Mouse (Mus musculus) adrenal gland, adult 8-10 months (tissue): ENCODE data around the gene Chit1. TPM values are rescaled to one million over a fixed set of nuclear protein-coding genes. Genes with fewer than 3 reads are reported as not detected.

Experiments used
- DNase-seq: peaks from one replicate; pipeline ENCODE4 v3.0.0; 2022
- total RNA-seq, 4 experiments: library from RNA; stranded (reverse); gene quantifications; 2 replicates each; pipeline ENCODE4 v1.2.4; 2022

The Chit1 gene
- total RNA-seq, 4 experiments from 2014 or later: 0.28 TPM; not detected in 3

- DNase-seq: no peak
Measured at GRCm38 (mm10) chr1:134099516-134100235, 11.4 kb upstream of the Chit1 start.

GRCm38 (mm10) chr1:134100401-134100800 lies 10.6 kb upstream of the Chit1 start:
- DNase-seq: peak; percentile 14

GRCm38 (mm10) chr1:134100928-134101327 lies 10.1 kb upstream of the Chit1 start:
- DNase-seq: no peak

GRCm38 (mm10) chr1:134101593-134101992 lies 9.4 kb upstream of the Chit1 start:
- no peak for DNase-seq

- DNase-seq: no peak
Measured at GRCm38 (mm10) chr1:134103861-134104260, 7.2 kb upstream of the Chit1 start.

GRCm38 (mm10) chr1:134105043-134105763 lies 5.8 kb upstream of the Chit1 start:
- DNase-seq: no peak

GRCm38 (mm10) chr1:134105764-134106430 lies 5.1 kb upstream of the Chit1 start:
- no peak for DNase-seq

- DNase-seq: no peak
Measured at GRCm38 (mm10) chr1:134106719-134107118, 4.3 kb upstream of the Chit1 start.

GRCm38 (mm10) chr1:134107777-134108176 lies 3.3 kb upstream of the Chit1 start:
- no peak for DNase-seq

GRCm38 (mm10) chr1:134110015-134110414 lies 1.0 kb upstream of the Chit1 start:
- DNase-seq: no peak

- no peak for DNase-seq
Measured at GRCm38 (mm10) chr1:134110449-134110848, 593 bp upstream of the Chit1 start.

- DNase-seq: no peak
Measured at GRCm38 (mm10) chr1:134113560-134113959, 2.5 kb downstream of the Chit1 start.

GRCm38 (mm10) chr1:134114018-134114417 lies 3.0 kb downstream of the Chit1 start:
- no peak for DNase-seq

- DNase-seq: no peak
Measured at GRCm38 (mm10) chr1:134114730-134115129, 3.7 kb downstream of the Chit1 start.

GRCm38 (mm10) chr1:134115424-134115823 lies 4.4 kb downstream of the Chit1 start:
- no peak for DNase-seq

GRCm38 (mm10) chr1:134117110-134117509 lies 6.1 kb downstream of the Chit1 start:
- no peak for DNase-seq

GRCm38 (mm10) chr1:134120179-134120578 lies 9.1 kb downstream of the Chit1 start:
- DNase-seq: peak; percentile 59

- DNase-seq: no peak
Measured at GRCm38 (mm10) chr1:134122195-134122594, 11.2 kb downstream of the Chit1 start.

- no peak for DNase-seq
Measured at GRCm38 (mm10) chr1:134133316-134133715, 22.3 kb downstream of the Chit1 start.

GRCm38 (mm10) chr1:134136351-134136750 lies 25.3 kb downstream of the Chit1 start:
- DNase-seq: no peak

- DNase-seq: no peak
Measured at GRCm38 (mm10) chr1:134138424-134138823, 27.4 kb downstream of the Chit1 start.

GRCm38 (mm10) chr1:134142363-134142794 lies 31.3 kb downstream of the Chit1 start:
- no peak for DNase-seq

GRCm38 (mm10) chr1:134146066-134146465 lies 35.0 kb downstream of the Chit1 start:
- DNase-seq: no peak
